Mouse (Mus musculus): ENCODE data around the gene Fbxw2. TPM values are rescaled to one million over a fixed set of nuclear protein-coding genes. Genes with fewer than 3 reads are reported as not detected.
"Not testable (repeated sequence)": the region's sequence is repeated elsewhere in the genome, so short reads cannot be mapped to it uniquely, and the experiment has no call there.

The Fbxw2 gene
- polyA plus RNA-seq, 1 experiment: 29.2 TPM

DNA sequence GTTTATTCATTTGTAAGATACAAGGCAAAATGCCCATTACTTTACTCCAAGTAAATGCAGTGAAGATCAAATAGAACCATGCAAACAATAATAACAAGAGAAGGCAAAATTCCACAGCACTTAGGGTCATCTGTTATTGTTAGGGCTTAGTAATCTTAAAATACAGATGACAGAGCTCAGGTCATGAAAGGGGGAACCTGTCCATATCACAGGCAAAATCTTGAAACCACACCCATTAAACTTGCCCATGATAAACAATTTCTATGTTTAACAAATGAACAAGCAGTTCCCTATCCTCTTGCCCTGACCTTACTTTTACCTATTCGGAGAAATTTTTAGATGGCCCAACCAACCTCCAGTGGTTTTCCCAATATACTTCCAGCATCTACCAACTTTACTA, 16.5 kb downstream of the Fbxw2 start:
- H3K27me3 ChIP-seq (ENCODE audit: control insufficient read depth, insufficient read depth, low read length): no peaks in the 10 kb centered on the region
- peaks cover 2% of the 10 kb centered on the region; the same call in 1 of the 2 replicates for H3K4me1 ChIP-seq (ENCODE audit: control insufficient read depth, insufficient read depth, insufficient read length)
- TF ChIP-seq CTCF (IDR thresholded peaks at IDR 0.05; ENCODE audit: extremely low read depth, insufficient read depth, insufficient read length, insufficient replicate concordance) (no peak), POLR2A (IDR thresholded peaks at IDR 0.05; ENCODE audit: low read depth, low read length) (no peak)
- WGBS: 86% methylated on average over 1 of the region's 1 CpGs
- H3K27ac ChIP-seq (ENCODE audit: insufficient read depth, low read length): no peak overlapping the region
- H3K4me3 ChIP-seq (ENCODE audit: extremely low read depth, insufficient read depth, insufficient read length): no peak overlapping the region
- DNase-seq (ENCODE audit: low read depth in 1 of 2, low spot score in 2 of 2): no peak
- peaks cover 33% of the 10 kb centered on the region for H3K36me3 ChIP-seq (ENCODE audit: control insufficient read depth, insufficient read depth, low read length)

DNA sequence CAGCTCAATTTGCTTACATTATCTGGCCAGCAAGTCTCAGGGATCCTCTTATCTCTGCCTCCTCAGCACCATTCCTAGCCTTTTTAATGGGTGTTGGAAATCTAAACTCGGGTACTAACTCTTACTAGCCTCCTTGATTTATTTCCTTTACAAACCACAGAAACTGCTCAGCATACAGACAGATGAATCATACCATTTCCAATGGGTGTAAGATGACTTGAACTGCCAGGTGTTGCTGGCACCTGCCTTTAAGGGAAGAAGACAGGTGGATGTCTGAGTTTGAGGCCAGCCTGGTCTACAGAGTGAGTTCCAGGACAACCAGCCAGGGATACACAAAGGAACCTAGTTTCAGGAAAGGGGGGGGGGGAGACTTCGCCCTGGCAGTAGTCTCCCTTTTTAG, 18.1 kb downstream of the Fbxw2 start:
- TF ChIP-seq POLR2A (IDR thresholded peaks at IDR 0.05; ENCODE audit: low read depth, low read length): no peak
- no peak for TF ChIP-seq CTCF (IDR thresholded peaks at IDR 0.05; ENCODE audit: extremely low read depth, insufficient read depth, insufficient read length, insufficient replicate concordance)
- 53% methylated on average over 2 of the region's 2 CpGs for WGBS
- Histone ChIP-seq H3K4me1 (ENCODE audit: control insufficient read depth, insufficient read depth, insufficient read length) (peaks cover 2% of the 10 kb centered on the region; the same call in 1 of the 2 replicates), H3K4me3 (ENCODE audit: extremely low read depth, insufficient read depth, insufficient read length) (no peak overlapping the region), H3K27ac (ENCODE audit: insufficient read depth, low read length) (no peak overlapping the region), H3K36me3 (ENCODE audit: control insufficient read depth, insufficient read depth, low read length) (peaks cover 25% of the 10 kb centered on the region), H3K27me3 (ENCODE audit: control insufficient read depth, insufficient read depth, low read length) (no peaks in the 10 kb centered on the region)
- DNase-seq (ENCODE audit: low read depth in 1 of 2, low spot score in 2 of 2): no peak

DNA sequence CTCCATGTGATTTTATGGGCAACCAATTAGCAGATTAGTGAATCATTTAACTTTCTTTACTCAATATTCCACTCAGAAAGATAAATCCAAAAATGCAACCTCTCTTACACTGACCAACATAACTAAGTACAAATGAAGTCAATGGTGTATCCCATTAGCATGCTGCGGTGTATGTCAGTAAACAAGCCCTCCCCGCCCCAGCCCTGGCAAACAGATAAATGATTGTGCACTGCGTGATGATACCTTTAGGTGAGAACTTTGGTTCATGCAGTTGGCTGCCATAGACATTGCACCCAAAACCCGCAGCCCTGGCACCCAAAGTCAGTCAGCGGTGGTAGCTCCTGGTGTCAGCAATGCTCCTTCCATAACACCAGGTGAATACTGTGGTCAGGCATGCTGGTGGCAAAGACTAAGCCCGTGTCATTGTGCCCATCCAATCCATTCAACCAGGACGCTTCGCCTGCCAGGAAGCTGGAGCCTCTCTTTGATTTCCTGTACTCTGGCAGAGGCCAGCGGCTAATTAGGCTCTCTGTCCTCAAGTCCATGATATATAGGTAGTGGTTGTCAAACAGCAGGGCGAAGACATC, 20.7 kb downstream of the Fbxw2 start:
- Histone ChIP-seq H3K27me3 (ENCODE audit: control insufficient read depth, insufficient read depth, low read length) (no peaks in the 10 kb centered on the region), H3K4me3 (ENCODE audit: extremely low read depth, insufficient read depth, insufficient read length) (no peak overlapping the region), H3K36me3 (ENCODE audit: control insufficient read depth, insufficient read depth, low read length) (peaks cover 12% of the 10 kb centered on the region), H3K27ac (ENCODE audit: insufficient read depth, low read length) (no peak overlapping the region; the same call in 1 of the 2 replicates), H3K4me1 (ENCODE audit: control insufficient read depth, insufficient read depth, insufficient read length) (peaks cover 2% of the 10 kb centered on the region; the same call in 1 of the 2 replicates)
- no peak for TF ChIP-seq CTCF (IDR thresholded peaks at IDR 0.05; ENCODE audit: extremely low read depth, insufficient read depth, insufficient read length, insufficient replicate concordance)
- TF ChIP-seq POLR2A (IDR thresholded peaks at IDR 0.05; ENCODE audit: low read depth, low read length): no peak
- no peak for DNase-seq (ENCODE audit: low read depth in 1 of 2, low spot score in 2 of 2)
- WGBS: 90% methylated on average over 10 of the region's 10 CpGs

DNA sequence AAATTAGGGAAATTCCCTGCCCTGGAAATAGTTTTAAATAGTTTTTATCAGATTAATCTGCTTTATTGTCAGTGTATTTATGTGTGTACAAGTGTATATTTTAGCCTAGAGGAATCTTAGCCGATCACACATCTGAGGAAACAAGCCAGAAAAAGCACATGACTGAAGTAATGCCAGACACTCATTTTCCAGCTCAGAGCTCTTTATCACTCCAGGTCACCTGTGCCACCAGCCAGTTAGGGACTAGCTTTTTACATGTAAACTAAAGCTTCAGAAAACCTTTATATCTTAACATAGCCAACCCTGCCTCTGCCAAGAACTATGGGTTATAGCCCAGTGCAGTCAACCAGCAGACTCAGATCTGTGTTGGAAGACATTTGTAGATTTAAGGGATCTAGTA, 21.3 kb downstream of the Fbxw2 start:
- Histone ChIP-seq H3K4me3 (ENCODE audit: extremely low read depth, insufficient read depth, insufficient read length) (no peak overlapping the region), H3K27ac (ENCODE audit: insufficient read depth, low read length) (no peak overlapping the region), H3K36me3 (ENCODE audit: control insufficient read depth, insufficient read depth, low read length) (peaks cover 11% of the 10 kb centered on the region), H3K4me1 (ENCODE audit: control insufficient read depth, insufficient read depth, insufficient read length) (peaks cover 2% of the 10 kb centered on the region; the same call in 1 of the 2 replicates), H3K27me3 (ENCODE audit: control insufficient read depth, insufficient read depth, low read length) (no peaks in the 10 kb centered on the region)
- 79% methylated on average over 1 of the region's 1 CpGs for WGBS
- DNase-seq (ENCODE audit: low read depth in 1 of 2, low spot score in 2 of 2): no peak
- no peak for TF ChIP-seq CTCF (IDR thresholded peaks at IDR 0.05; ENCODE audit: extremely low read depth, insufficient read depth, insufficient read length, insufficient replicate concordance)
- no peak for TF ChIP-seq POLR2A (IDR thresholded peaks at IDR 0.05; ENCODE audit: low read depth, low read length)

DNA sequence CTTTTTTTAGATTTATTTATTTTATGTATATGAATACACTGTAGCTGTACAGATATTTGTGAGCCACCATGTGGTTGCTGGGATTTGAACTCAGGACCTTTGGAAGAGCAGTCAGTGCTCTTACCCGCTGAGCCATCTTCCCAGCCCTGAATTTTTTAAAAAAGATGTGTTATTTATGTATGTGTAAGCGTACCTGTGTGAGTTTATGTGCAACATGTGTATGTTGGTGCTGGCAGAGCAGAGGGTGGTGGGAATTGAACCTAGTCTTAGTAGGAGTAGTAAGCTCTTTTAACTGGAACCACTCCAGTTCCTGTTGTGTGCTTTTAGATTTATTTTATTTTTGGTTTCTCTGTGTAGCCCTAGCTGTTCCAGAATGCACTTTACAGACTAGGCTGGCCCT, 21.9 kb downstream of the Fbxw2 start:
- peaks cover 11% of the 10 kb centered on the region for H3K36me3 ChIP-seq (ENCODE audit: control insufficient read depth, insufficient read depth, low read length)
- TF ChIP-seq CTCF (IDR thresholded peaks at IDR 0.05; ENCODE audit: extremely low read depth, insufficient read depth, insufficient read length, insufficient replicate concordance) (no peak), POLR2A (IDR thresholded peaks at IDR 0.05; ENCODE audit: low read depth, low read length) (no peak)
- no peak overlapping the region for H3K27ac ChIP-seq (ENCODE audit: insufficient read depth, low read length)
- no peak for DNase-seq (ENCODE audit: low read depth in 1 of 2, low spot score in 2 of 2)
- H3K27me3 ChIP-seq (ENCODE audit: control insufficient read depth, insufficient read depth, low read length): no peaks in the 10 kb centered on the region
- peaks cover 2% of the 10 kb centered on the region; the same call in 1 of the 2 replicates for H3K4me1 ChIP-seq (ENCODE audit: control insufficient read depth, insufficient read depth, insufficient read length)
- H3K4me3 ChIP-seq (ENCODE audit: extremely low read depth, insufficient read depth, insufficient read length): no peak overlapping the region
- 96% methylated on average over 2 of the region's 2 CpGs for WGBS

DNA sequence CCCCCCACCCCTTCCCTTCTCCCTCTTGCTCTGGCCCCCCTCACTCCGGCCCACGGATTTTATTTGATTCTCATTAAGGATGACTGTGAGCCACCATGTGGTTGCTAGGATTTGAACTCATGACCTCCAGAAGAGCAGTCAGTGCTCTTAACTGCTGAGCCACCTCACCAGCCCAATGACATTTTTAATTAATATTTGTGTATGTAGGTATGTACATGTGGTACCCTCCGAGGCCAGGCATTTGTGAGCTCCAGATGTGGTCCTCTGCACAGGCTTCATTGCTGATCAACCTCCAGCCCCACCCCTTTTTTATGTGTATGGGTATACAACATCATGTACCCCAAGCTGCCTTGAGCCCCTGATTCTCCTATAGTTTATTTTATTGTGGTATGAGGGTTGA, 22.4 kb downstream of the Fbxw2 start:
- Histone ChIP-seq H3K4me1 (ENCODE audit: control insufficient read depth, insufficient read depth, insufficient read length) (peaks cover 2% of the 10 kb centered on the region; the same call in 1 of the 2 replicates), H3K36me3 (ENCODE audit: control insufficient read depth, insufficient read depth, low read length) (peaks cover 11% of the 10 kb centered on the region), H3K27me3 (ENCODE audit: control insufficient read depth, insufficient read depth, low read length) (no peaks in the 10 kb centered on the region), H3K27ac (ENCODE audit: insufficient read depth, low read length) (no peak overlapping the region), H3K4me3 (ENCODE audit: extremely low read depth, insufficient read depth, insufficient read length) (no peak overlapping the region)
- DNase-seq (ENCODE audit: low read depth in 1 of 2, low spot score in 2 of 2): no peak
- WGBS: 83% methylated on average over 3 of the region's 3 CpGs
- TF ChIP-seq POLR2A (IDR thresholded peaks at IDR 0.05; ENCODE audit: low read depth, low read length) (no peak), CTCF (IDR thresholded peaks at IDR 0.05; ENCODE audit: extremely low read depth, insufficient read depth, insufficient read length, insufficient replicate concordance) (no peak)

DNA sequence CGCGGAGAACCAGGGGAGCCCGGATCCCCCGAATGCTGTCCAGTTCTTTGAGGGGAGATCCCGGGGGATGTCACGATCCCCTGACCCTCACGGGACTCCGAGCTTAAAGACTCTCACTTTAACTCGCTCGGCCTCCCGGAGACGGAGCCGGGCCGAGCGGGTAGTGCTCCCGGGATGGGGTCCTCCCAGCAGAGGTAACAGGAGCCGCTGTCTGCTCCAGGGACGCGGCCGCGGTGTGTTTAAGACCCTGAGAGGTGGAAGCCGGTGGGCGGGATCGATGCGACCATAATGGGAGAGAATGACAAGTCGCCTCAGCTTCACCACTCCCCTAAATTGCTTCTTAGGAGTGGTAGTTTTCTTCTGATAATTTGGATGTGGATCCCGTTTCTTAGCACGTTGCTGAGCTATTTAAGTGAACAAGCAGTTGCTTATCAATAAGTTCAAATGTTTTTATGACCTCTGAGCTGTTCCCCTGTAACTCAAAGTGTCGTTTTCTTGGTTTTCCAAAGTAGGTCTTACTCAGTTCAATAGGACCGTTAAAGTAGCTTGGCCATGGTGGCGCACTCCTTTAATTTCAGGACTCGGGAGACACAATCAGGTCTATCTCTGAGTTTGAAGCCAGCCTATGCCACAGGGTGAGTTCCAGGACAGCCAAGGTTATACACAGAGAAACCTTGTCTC, 23.4 kb downstream of the Fbxw2 start:
- H3K27me3 ChIP-seq (ENCODE audit: control insufficient read depth, insufficient read depth, low read length); DNase-seq (ENCODE audit: low read depth in 1 of 2, low spot score in 2 of 2); H3K36me3 ChIP-seq (ENCODE audit: control insufficient read depth, insufficient read depth, low read length); H3K4me1 ChIP-seq (ENCODE audit: control insufficient read depth, insufficient read depth, insufficient read length): not testable (repeated sequence)
- peak overlapping the region; percentile 80 for H3K27ac ChIP-seq (ENCODE audit: insufficient read depth, low read length)
- under 1% methylated on average over 32 of the region's 32 CpGs for WGBS
- H3K4me3 ChIP-seq (ENCODE audit: extremely low read depth, insufficient read depth, insufficient read length): peak overlapping the region; percentile 84

Measured in spleen, adult 2 months (tissue).